Mouse (Mus musculus) neural tube, embryonic 11.5 days (tissue): Measurements from ENCODE around the gene Psmd13. TPM values are rescaled to one million over a fixed set of nuclear protein-coding genes. Genes with fewer than 3 reads are reported as not detected.

Experiments used
- ATAC-seq: fragments of 200-750 bp; cut with Nextera tagmentation; 2 replicates; pipeline ENCODE4 v1.8.0; 2017; ENCODE audit warnings: moderate number of reproducible peaks, mild to moderate bottlenecking, moderate TSS enrichment, moderate library complexity; ENCODE audit not compliant: insufficient read depth, low FRiP score, low TSS enrichment
- DNase-seq: peaks from one replicate; pipeline ENCODE4 v3.0.0-alpha.2; 2015; ENCODE audit warnings: low spot score
- H3K27ac ChIP-seq: fragments of 300-500 bp; sonication (generic); 2 replicates; pipeline ENCODE4 v1.5.1; 2014; ENCODE audit warnings: low read depth, mild to moderate bottlenecking, low read length
- H3K27me3 ChIP-seq: fragments of 300-500 bp; sonication (generic); 2 replicates; pipeline ENCODE4 v1.6.1; 2014; ENCODE audit warnings: mild to moderate bottlenecking, low read length, mixed read lengths; ENCODE audit not compliant: control insufficient read depth, insufficient read depth
- H3K36me3 ChIP-seq: fragments of 300-500 bp; sonication (generic); 2 replicates; pipeline ENCODE4 v1.6.1; 2014; ENCODE audit warnings: mild to moderate bottlenecking, low read length, moderate library complexity, mixed read lengths; ENCODE audit not compliant: control insufficient read depth, insufficient read depth
- H3K4me1 ChIP-seq: fragments of 300-500 bp; sonication (generic); 2 replicates; pipeline ENCODE4 v1.6.1; 2014; ENCODE audit warnings: low read length, mixed read lengths; ENCODE audit not compliant: control insufficient read depth, insufficient read depth
- H3K4me2 ChIP-seq: fragments of 300-500 bp; sonication (generic); 2 replicates; pipeline ENCODE4 v1.6.1; 2014; ENCODE audit warnings: low read depth, mild to moderate bottlenecking, moderate library complexity
- H3K4me3 ChIP-seq: fragments of 300-500 bp; sonication (generic); 2 replicates; pipeline ENCODE4 v1.5.1; 2014; ENCODE audit warnings: low read depth, low read length
- H3K9ac ChIP-seq: fragments of 300-500 bp; sonication (generic); 2 replicates; pipeline ENCODE4 v1.6.1; 2014; ENCODE audit warnings: mild to moderate bottlenecking, low read length
- H3K9me3 ChIP-seq: fragments of 300-500 bp; sonication (generic); 2 replicates; pipeline ENCODE4 v1.6.1; 2016; ENCODE audit warnings: low read length; ENCODE audit not compliant: control insufficient read depth
- WGBS: fragments of 180-500 bp; shearing (Covaris S2); extraction: QIAGEN DNeasy Blood & Tissue Kit; methylation state at CpG from one replicate; pipeline ENCODE4 v1.1.7; 2014; 5-methylcytosine and 5-hydroxymethylcytosine counted together
- polyA plus RNA-seq: library from polyadenylated mRNA; unstranded; fragments of >200 nt; fragmentation: Nextera tagmentation; extraction: Ambion mirVana; gene quantifications from 2 replicates; pipeline ENCODE4 v1.2.1, GENCODE M21; 2014

Gene Psmd13
- polyA plus RNA-seq, 1 experiment from 2014 or later: 158 TPM

- H3K27ac ChIP-seq: no peak overlapping the region
- no peak for ATAC-seq
- H3K27me3 ChIP-seq: 0 out of 2 replicates have a peak, but pooled peaks cover 4% of the 10 kb centered on the region
- no peak overlapping the region for H3K9ac ChIP-seq
- H3K36me3 ChIP-seq: no peaks in the 10 kb centered on the region
- no peaks in the 10 kb centered on the region for H3K4me1 ChIP-seq
- no peak overlapping the region for H3K4me3 ChIP-seq
- H3K4me2 ChIP-seq: no peak overlapping the region
- no peaks in the 10 kb centered on the region for H3K9me3 ChIP-seq
- WGBS: 83% methylated on average over 7 of the region's 7 CpGs
- DNase-seq: no peak
Measured at GRCm38 (mm10) chr7:140843806-140844205, 38.0 kb upstream of the Psmd13 start.

- no peak within 1 kb of the TSS for H3K27ac ChIP-seq
- H3K27me3 ChIP-seq: 0 out of 2 replicates have a peak, but pooled peaks cover 4% of the 10 kb centered on the region
- H3K9me3 ChIP-seq: no peaks in the 10 kb centered on the region
- no peaks in the 10 kb centered on the region for H3K4me1 ChIP-seq
- 34% methylated on average over 14 of the region's 14 CpGs for WGBS
- H3K9ac ChIP-seq: no peak within 1 kb of the TSS
- peak; percentile 85 for ATAC-seq
- no peak within 1 kb of the TSS for H3K4me2 ChIP-seq
- no peak within 1 kb of the TSS for H3K4me3 ChIP-seq
- DNase-seq: peak; percentile 89
- no peaks in the 10 kb centered on the region for H3K36me3 ChIP-seq
Measured at GRCm38 (mm10) chr7:140844905-140845665, 36.7 kb upstream of the Psmd13 start, which contains the start of gene Scgb1c1. Gene Scgb1c1, plus strand, starts transcription at chr7:140845547.

GRCm38 (mm10) chr7:140845683-140846082 is 36.1 kb upstream of the Psmd13 start:
- no peak overlapping the region for H3K27ac ChIP-seq
- no peak for DNase-seq
- no peak overlapping the region for H3K4me3 ChIP-seq
- no peaks in the 10 kb centered on the region for H3K36me3 ChIP-seq
- WGBS: 63% methylated on average over 4 of the region's 4 CpGs
- no peak overlapping the region for H3K4me2 ChIP-seq
- no peak for ATAC-seq
- no peaks in the 10 kb centered on the region for H3K4me1 ChIP-seq
- H3K9me3 ChIP-seq: no peaks in the 10 kb centered on the region
- H3K9ac ChIP-seq: no peak overlapping the region
- H3K27me3 ChIP-seq: 0 out of 2 replicates have a peak, but pooled peaks cover 2% of the 10 kb centered on the region

GRCm38 (mm10) chr7:140846676-140847075 is 35.1 kb upstream of the Psmd13 start:
- Histone ChIP-seq H3K4me1 (no peaks in the 10 kb centered on the region), H3K9ac (no peak overlapping the region), H3K9me3 (no peaks in the 10 kb centered on the region), H3K27ac (no peak overlapping the region), H3K4me2 (no peak overlapping the region), H3K36me3 (no peaks in the 10 kb centered on the region), H3K27me3 (0 out of 2 replicates have a peak, but pooled peaks cover 2% of the 10 kb centered on the region), H3K4me3 (no peak overlapping the region)
- WGBS: 85% methylated on average over 10 of the region's 10 CpGs
- no peak for ATAC-seq
- no peak for DNase-seq

GRCm38 (mm10) chr7:140847755-140848580 is 33.8 kb upstream of the Psmd13 start, which contains the start of gene Odf3:
Gene Odf3, plus strand, starts transcription at chr7:140847805.
- Histone ChIP-seq H3K4me3 (no peak within 1 kb of the TSS), H3K4me1 (no peaks in the 10 kb centered on the region), H3K27ac (no peak within 1 kb of the TSS), H3K27me3 (no peaks in the 10 kb centered on the region), H3K9ac (no peak within 1 kb of the TSS; the same call in 1 of the 2 replicates), H3K9me3 (no peaks in the 10 kb centered on the region), H3K36me3 (peaks cover 4% of the 10 kb centered on the region), H3K4me2 (no peak within 1 kb of the TSS)
- 73% methylated on average over 11 of the region's 11 CpGs for WGBS
- no peak for ATAC-seq
- DNase-seq: no peak

GRCm38 (mm10) chr7:140848591-140848990 is 33.2 kb upstream of the Psmd13 start:
- Histone ChIP-seq H3K27me3 (no peaks in the 10 kb centered on the region), H3K4me1 (no peaks in the 10 kb centered on the region), H3K36me3 (peaks cover 7% of the 10 kb centered on the region), H3K9me3 (no peaks in the 10 kb centered on the region), H3K4me3 (no peak overlapping the region), H3K9ac (no peak overlapping the region), H3K4me2 (no peak overlapping the region), H3K27ac (no peak overlapping the region)
- ATAC-seq: no peak
- 95% methylated on average over 10 of the region's 10 CpGs for WGBS
- DNase-seq: no peak

- DNase-seq (no peak), ATAC-seq (no peak)
- Histone ChIP-seq H3K4me1 (peaks cover 8% of the 10 kb centered on the region), H3K9ac (no peak overlapping the region), H3K9me3 (no peaks in the 10 kb centered on the region), H3K27ac (no peak overlapping the region), H3K4me3 (no peak overlapping the region), H3K36me3 (peaks cover 10% of the 10 kb centered on the region), H3K27me3 (no peaks in the 10 kb centered on the region), H3K4me2 (no peak overlapping the region)
- 99% methylated on average over 4 of the region's 4 CpGs for WGBS
Measured at GRCm38 (mm10) chr7:140851916-140852315, 29.9 kb upstream of the Psmd13 start.

- no peaks in the 10 kb centered on the region for H3K9me3 ChIP-seq
- ATAC-seq: no peak
- no peak overlapping the region for H3K4me3 ChIP-seq
- peaks cover 15% of the 10 kb centered on the region for H3K4me1 ChIP-seq
- no peak overlapping the region for H3K9ac ChIP-seq
- no peak for DNase-seq
- no peak overlapping the region for H3K4me2 ChIP-seq
- no peaks in the 10 kb centered on the region for H3K27me3 ChIP-seq
- no peak overlapping the region for H3K27ac ChIP-seq
- peaks cover 10% of the 10 kb centered on the region for H3K36me3 ChIP-seq
- WGBS: 82% methylated on average over 9 of the region's 9 CpGs
Measured at GRCm38 (mm10) chr7:140853386-140853785, 28.4 kb upstream of the Psmd13 start.
